26 mouse cellular contexts compared by ENCODE assay signal in genomic region chr5:107152989-107153388, GRCm38 (mm10).
DNase-seq lines count a peak whose midpoint lies in the region; ATAC-seq lines count a peak whose summit lies in the region.
"Had no signal": no experiment of that assay in that cellular context is flagged by ENCODE, and none has a peak within 500 bp of the region (broad histone marks: within the 10 kb centered on the region; RNA-seq: fewer than 3 reads in every experiment).

No protein-coding gene starts in this region.

- no peaks in the 10 kb centered on the region for H3K27me3 ChIP-seq in embryonic facial prominence, embryonic 13.5 days
- 0 out of 2 replicates have a peak, but pooled peaks cover 7% of the 10 kb centered on the region for H3K27me3 ChIP-seq in embryonic facial prominence, embryonic 10.5 days (replicated peaks; ENCODE audit: low read depth, poor library complexity, severe bottlenecking)
- H3K27me3 ChIP-seq in limb, embryonic 12.5 days: no peaks in the 10 kb centered on the region
- H3K27me3 ChIP-seq in limb, embryonic 10.5 days (ENCODE audit: low read depth, poor library complexity, severe bottlenecking): no peaks in the 10 kb centered on the region
- no peaks in the 10 kb centered on the region for H3K27me3 ChIP-seq in stomach, embryonic 15.5 days (replicated peaks)
- H3K27me3 ChIP-seq: embryonic facial prominence, embryonic 12.5 days; heart, embryonic 13.5 days had no signal

- peaks cover 61% of the 10 kb centered on the region for H3K4me1 ChIP-seq in embryonic facial prominence, embryonic 13.5 days
- H3K4me1 ChIP-seq in embryonic facial prominence, embryonic 10.5 days: peaks cover 43% of the 10 kb centered on the region
- H3K4me1 ChIP-seq in limb, embryonic 12.5 days (replicated peaks): peaks cover 57% of the 10 kb centered on the region
- peaks cover 50% of the 10 kb centered on the region for H3K4me1 ChIP-seq in limb, embryonic 10.5 days
- H3K4me1 ChIP-seq in stomach, embryonic 15.5 days: peaks cover 33% of the 10 kb centered on the region

- peak; percentile 59; the same call in 1 of the 2 replicates for ATAC-seq in embryonic facial prominence, embryonic 13.5 days (ENCODE audit: insufficient number of reproducible peaks, insufficient read depth, low FRiP score, low TSS enrichment, low read depth)
- no peak for ATAC-seq in limb, embryonic 12.5 days (ENCODE audit: insufficient number of reproducible peaks, insufficient read depth, low FRiP score, low TSS enrichment, low read depth)
- ATAC-seq in stomach, embryonic 15.5 days (ENCODE audit: insufficient read depth, low FRiP score, low read depth): peak; percentile 66; the same call in 1 of the 2 replicates
- ATAC-seq: activated CD4-positive, CD25-positive, alpha-beta regulatory T cell, adult 4 months; forebrain, embryonic 15.5 days; hindbrain, postnatal 0 days; inflammation-experienced regulatory T-cells, adult 6 months had no signal

- no peaks in the 10 kb centered on the region for H3K9me3 ChIP-seq in embryonic facial prominence, embryonic 13.5 days
- no peaks in the 10 kb centered on the region for H3K9me3 ChIP-seq in embryonic facial prominence, embryonic 10.5 days
- H3K9me3 ChIP-seq in limb, embryonic 12.5 days: no peaks in the 10 kb centered on the region
- no peaks in the 10 kb centered on the region for H3K9me3 ChIP-seq in limb, embryonic 10.5 days (replicated peaks)
- no peaks in the 10 kb centered on the region for H3K9me3 ChIP-seq in stomach, embryonic 15.5 days
- H3K9me3 ChIP-seq: embryonic facial prominence, embryonic 12.5 days; forebrain, embryonic 12.5 days; forebrain, embryonic 15.5 days; heart, embryonic 10.5 days; heart, embryonic 13.5 days had no signal

- no peak overlapping the region for H3K27ac ChIP-seq in embryonic facial prominence, embryonic 13.5 days
- H3K27ac ChIP-seq in embryonic facial prominence, embryonic 10.5 days (replicated peaks): no peak overlapping the region
- H3K27ac ChIP-seq in limb, embryonic 12.5 days: 0 out of 2 replicates have a peak overlapping the region, but pooled peaks have one; percentile 89
- H3K27ac ChIP-seq in limb, embryonic 10.5 days: no peak overlapping the region
- peak overlapping the region; percentile 49; the same call in 1 of the 2 replicates for H3K27ac ChIP-seq in stomach, embryonic 15.5 days
- H3K27ac ChIP-seq: embryonic facial prominence, embryonic 12.5 days; forebrain, embryonic 12.5 days; forebrain, embryonic 15.5 days; heart, embryonic 10.5 days; heart, embryonic 13.5 days; hindbrain, embryonic 14.5 days; hindbrain, postnatal 0 days had no signal

- no peak for DNase-seq in embryonic facial prominence, embryonic 10.5 days (ENCODE audit: low spot score)
- no peak for DNase-seq in limb, embryonic 10.5 days (ENCODE audit: low spot score)
- no peak for DNase-seq in thymus, postnatal 10 days (ENCODE audit: low spot score in 2 of 2)
- DNase-seq in left cerebral cortex, adult 11 months (ENCODE audit: low spot score): no peak
- DNase-seq in spleen, postnatal 36 days (ENCODE audit: low spot score in 2 of 2): no peak
- DNase-seq: adrenal gland, postnatal 10 days; adrenal gland, postnatal 36 days; cerebellum, adult 18-20 months; cerebellum, adult 9-10 months; cerebellum, postnatal 14 days; gastrocnemius, postnatal 25 days; heart, adult 18-20 months; heart, postnatal 14 days; heart, postnatal 4 days had no signal

- no peak overlapping the region for H3K4me2 ChIP-seq in embryonic facial prominence, embryonic 13.5 days
- H3K4me2 ChIP-seq in limb, embryonic 12.5 days: no peak overlapping the region
- H3K4me2 ChIP-seq in stomach, embryonic 15.5 days: no peak overlapping the region
- H3K4me2 ChIP-seq: embryonic facial prominence, embryonic 12.5 days; forebrain, embryonic 12.5 days; forebrain, embryonic 15.5 days; heart, embryonic 13.5 days; hindbrain, embryonic 14.5 days had no signal

- H3K9ac ChIP-seq in embryonic facial prominence, embryonic 13.5 days: no peak overlapping the region
- H3K9ac ChIP-seq in limb, embryonic 12.5 days (replicated peaks): no peak overlapping the region
- H3K9ac ChIP-seq in stomach, embryonic 15.5 days: no peak overlapping the region
- H3K9ac ChIP-seq: embryonic facial prominence, embryonic 12.5 days; forebrain, embryonic 12.5 days; forebrain, embryonic 15.5 days; heart, embryonic 13.5 days; hindbrain, embryonic 14.5 days had no signal

- no peak overlapping the region for H3K4me3 ChIP-seq in embryonic facial prominence, embryonic 13.5 days
- no peak overlapping the region for H3K4me3 ChIP-seq in embryonic facial prominence, embryonic 10.5 days
- no peak overlapping the region for H3K4me3 ChIP-seq in limb, embryonic 12.5 days (replicated peaks)
- H3K4me3 ChIP-seq in limb, embryonic 10.5 days: no peak overlapping the region
- H3K4me3 ChIP-seq in stomach, embryonic 15.5 days (replicated peaks): no peak overlapping the region
- H3K4me3 ChIP-seq: embryonic facial prominence, embryonic 12.5 days; forebrain, embryonic 12.5 days; forebrain, embryonic 15.5 days; heart, embryonic 10.5 days; heart, embryonic 13.5 days had no signal

- peaks cover 18% of the 10 kb centered on the region for H3K36me3 ChIP-seq in embryonic facial prominence, embryonic 13.5 days
- no peaks in the 10 kb centered on the region for H3K36me3 ChIP-seq in embryonic facial prominence, embryonic 10.5 days (replicated peaks)
- no peaks in the 10 kb centered on the region for H3K36me3 ChIP-seq in limb, embryonic 12.5 days
- peaks cover 4% of the 10 kb centered on the region; the same call in 1 of the 2 replicates for H3K36me3 ChIP-seq in limb, embryonic 10.5 days
- no peaks in the 10 kb centered on the region for H3K36me3 ChIP-seq in stomach, embryonic 15.5 days
- H3K36me3 ChIP-seq: forebrain, embryonic 12.5 days; forebrain, embryonic 15.5 days had no signal

- WGBS in embryonic facial prominence, embryonic 13.5 days: 71% methylated on average over 4 of the region's 4 CpGs
- 84% methylated on average over 4 of the region's 4 CpGs for WGBS in embryonic facial prominence, embryonic 10.5 days
- 79% methylated on average over 4 of the region's 4 CpGs for WGBS in limb, embryonic 12.5 days
- 88% methylated on average over 4 of the region's 4 CpGs for WGBS in limb, embryonic 10.5 days
- WGBS in stomach, embryonic 15.5 days: 72% methylated on average over 4 of the region's 4 CpGs

Comparison
In these comparisons a context has a peak if more than half of its experiments do, and no peak if none do; other contexts are left out.
1. H3K27ac ChIP-seq: peak in limb, embryonic 12.5 days (single experiment) and stomach, embryonic 15.5 days (single experiment); none in embryonic facial prominence, embryonic 13.5 days (single experiment), embryonic facial prominence, embryonic 10.5 days (single experiment) and limb, embryonic 10.5 days (single experiment).